Mouse (Mus musculus) gastrocnemius, postnatal 14 days (tissue): ENCODE measurements at regions not wholly inside any gene's neighbourhood (a gene's known extent, or its start where the extent isn't known, plus 50 kb on each side); places are given as distances from the start of the nearest gene placed in this dataset.

Experiments used
- DNase-seq: peaks from one replicate; pipeline ENCODE4 v3.0.0; 2021; ENCODE audit warnings: mixed read lengths
- intact Hi-C: fragments of 180-260 bp; cut with DNase I; formaldehyde crosslinking; loops from one replicate; pipeline ENCODE4 v1.15.1; 2025; ENCODE audit warnings: low total_unique reads

DNA sequence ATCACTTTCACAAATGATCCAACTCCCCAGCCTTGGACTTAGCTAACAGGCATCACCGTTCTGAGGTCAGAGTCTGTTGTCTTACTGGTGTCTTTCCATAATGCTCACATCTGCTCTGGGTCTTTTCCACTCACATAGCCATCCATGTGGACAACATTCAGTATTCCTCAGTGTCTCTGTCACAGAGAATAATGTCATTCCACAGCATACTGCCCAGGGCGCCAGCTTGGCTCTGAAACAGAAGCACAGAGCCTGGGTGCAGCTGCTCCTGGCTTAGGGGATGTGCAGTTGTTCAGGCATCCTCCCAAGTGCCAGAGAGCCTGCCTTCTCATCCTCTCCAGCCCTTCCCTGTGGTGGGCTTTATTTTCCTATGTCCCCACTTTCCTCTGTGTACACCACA lies 226.7 kb upstream of the Mki67 start:
- intact Hi-C loops, result no loop called here
- DNase-seq, result peak; percentile 33

DNA sequence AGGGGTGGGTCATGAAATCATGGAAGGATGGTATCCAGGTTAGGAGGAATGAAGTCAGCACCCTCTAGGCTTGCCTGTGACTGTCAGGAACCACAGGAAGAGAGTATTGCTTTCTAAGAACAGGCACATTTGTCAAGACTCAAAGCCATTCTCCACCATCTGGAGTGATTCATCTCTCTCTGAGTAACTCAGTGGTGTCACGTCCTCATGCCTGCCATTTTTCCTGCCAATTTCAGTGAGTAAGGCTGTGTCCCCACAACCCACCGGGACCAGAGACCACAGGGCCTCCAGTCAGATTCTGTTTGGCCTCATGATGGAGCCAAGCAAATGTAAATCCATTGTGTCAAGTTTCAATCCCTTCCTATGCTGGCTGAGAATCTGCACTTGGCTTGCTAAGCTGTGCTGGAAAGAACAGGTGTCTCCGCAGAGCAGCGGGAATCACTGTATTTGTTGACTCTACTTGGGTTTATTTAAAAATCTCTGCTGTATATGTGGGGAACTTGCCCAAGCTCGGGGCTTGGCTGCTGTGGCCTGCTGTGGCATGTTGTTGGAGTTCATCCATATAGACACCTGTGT lies 230.0 kb upstream of the Mki67 start:
- intact Hi-C loops, result no loop called here

GRCm38 (mm10) chr7:135961026-135961425 lies 244.9 kb upstream of the Mki67 start:
- DNase-seq, result peak; percentile 36
- intact Hi-C loops, result no loop called here

More for the DNA sequence above, 230.0 kb upstream of the Mki67 start:
- DNase-seq, result no peak

DNA sequence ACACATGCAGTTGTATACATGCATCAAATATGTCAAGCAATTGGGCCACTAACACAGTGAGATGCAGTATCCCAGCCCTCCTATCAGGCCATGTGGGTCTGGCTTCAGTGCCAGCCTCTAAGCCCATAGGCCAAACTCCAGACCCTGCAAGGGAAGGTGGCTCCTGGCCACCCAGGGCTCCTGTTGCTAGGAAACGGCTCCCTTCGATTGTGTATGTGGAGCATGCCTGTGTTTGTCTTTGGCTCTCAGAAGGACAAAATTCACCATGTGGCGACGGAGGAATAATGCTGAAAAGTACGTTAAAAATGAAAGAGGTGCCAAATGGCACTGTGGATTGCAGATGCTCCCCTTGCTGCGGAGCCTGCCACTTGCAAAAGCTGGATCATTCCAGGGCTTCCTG lies 249.4 kb upstream of the Mki67 start:
- intact Hi-C loops, result no loop called here
- DNase-seq, result no peak

- no peak for DNase-seq
- intact Hi-C loops, result no loop called here
Observed at GRCm38 (mm10) chr7:135966231-135966630, 250.1 kb upstream of the Mki67 start.

- intact Hi-C loops, result no loop called here
Observed at GRCm38 (mm10) chr7:135968638-135969037, 252.5 kb upstream of the Mki67 start.

GRCm38 (mm10) chr7:135986021-135986420 lies 269.9 kb upstream of the Mki67 start:
- intact Hi-C loops, result no loop called here
- no peak for DNase-seq

More at GRCm38 (mm10) chr7:135968638-135969037, 252.5 kb upstream of the Mki67 start:
- no peak for DNase-seq

GRCm38 (mm10) chr7:135990321-135990720 lies 274.2 kb upstream of the Mki67 start:
- intact Hi-C loops, result no loop called here
- no peak for DNase-seq

GRCm38 (mm10) chr7:135996896-135997295 lies 280.7 kb upstream of the Mki67 start:
- intact Hi-C loops, result no loop called here

GRCm38 (mm10) chr7:135997640-135998039 lies 281.5 kb upstream of the Mki67 start:
- intact Hi-C loops, result no loop called here
- DNase-seq, result no peak

More at GRCm38 (mm10) chr7:135996896-135997295, 280.7 kb upstream of the Mki67 start:
- peak; percentile 5 for DNase-seq

- DNase-seq, result no peak
- intact Hi-C loops, result no loop called here
Observed at GRCm38 (mm10) chr7:136002382-136002781, 286.2 kb upstream of the Mki67 start.

DNA sequence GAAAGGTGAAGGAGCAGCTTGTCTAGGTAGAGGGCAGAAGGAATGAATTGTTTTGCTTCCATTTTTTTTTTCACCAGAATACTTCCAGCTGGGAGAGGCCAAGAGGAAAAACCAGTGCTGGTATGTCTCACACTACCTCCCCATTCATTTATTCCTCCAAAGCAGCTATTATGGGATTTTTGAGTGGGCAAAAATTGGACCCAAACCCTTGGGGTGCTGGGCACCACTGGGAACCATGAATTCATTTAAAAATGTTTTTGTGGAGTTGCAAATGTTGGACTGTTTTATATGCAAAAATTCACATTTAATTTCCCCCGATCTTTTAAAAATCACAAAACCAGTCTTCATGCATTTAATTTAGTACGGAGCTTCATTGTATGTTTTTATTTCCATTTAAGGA lies 287.1 kb upstream of the Mki67 start:
- no peak for DNase-seq
- intact Hi-C loops, result no loop called here

GRCm38 (mm10) chr7:136007796-136008455 lies 291.8 kb upstream of the Mki67 start:
- intact Hi-C loops, result no loop called here

DNA sequence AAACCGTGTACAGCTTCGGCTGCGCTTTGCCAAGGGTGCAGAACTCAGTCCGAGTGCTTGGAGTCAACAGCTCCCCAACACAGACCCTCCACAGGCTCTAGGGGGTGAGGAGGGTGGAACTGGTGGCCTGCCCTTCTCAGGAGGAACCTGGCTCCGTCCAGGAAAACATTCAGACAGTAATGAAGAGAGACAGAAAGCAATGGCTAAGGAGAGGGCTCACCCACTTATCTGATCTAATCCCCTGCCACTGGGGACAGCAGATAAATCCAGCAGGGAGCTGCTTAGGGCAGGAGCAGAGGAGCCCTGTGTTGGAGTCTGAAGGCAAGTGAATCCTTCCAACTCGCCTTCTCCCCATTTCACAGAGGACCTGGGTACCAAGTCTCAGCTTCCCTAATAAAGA lies 292.3 kb upstream of the Mki67 start:
- DNase-seq, result no peak
- intact Hi-C loops, result no loop called here

More at GRCm38 (mm10) chr7:136007796-136008455, 291.8 kb upstream of the Mki67 start:
- DNase-seq, result no peak

DNA sequence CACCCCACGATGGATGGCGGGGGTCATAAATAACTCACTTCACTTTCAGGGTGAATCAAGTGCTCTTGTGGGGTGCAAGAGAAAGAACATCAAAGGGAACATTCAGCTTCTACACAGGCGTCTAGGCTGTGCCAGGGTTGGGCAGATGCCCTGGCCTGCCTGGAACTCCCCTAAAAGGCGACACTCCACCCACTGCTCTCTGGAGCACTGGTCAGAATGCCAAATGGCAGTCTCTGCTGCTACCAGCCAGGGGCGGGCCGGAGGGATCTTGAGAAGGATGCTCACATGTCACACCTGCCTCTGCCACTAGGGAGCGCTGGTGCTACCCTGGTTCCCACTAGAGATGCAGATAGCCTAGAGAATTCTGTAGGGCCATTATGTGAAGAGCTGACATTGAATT lies 293.9 kb upstream of the Mki67 start:
- intact Hi-C loops, result no loop called here
- DNase-seq, result peak; percentile 73

DNA sequence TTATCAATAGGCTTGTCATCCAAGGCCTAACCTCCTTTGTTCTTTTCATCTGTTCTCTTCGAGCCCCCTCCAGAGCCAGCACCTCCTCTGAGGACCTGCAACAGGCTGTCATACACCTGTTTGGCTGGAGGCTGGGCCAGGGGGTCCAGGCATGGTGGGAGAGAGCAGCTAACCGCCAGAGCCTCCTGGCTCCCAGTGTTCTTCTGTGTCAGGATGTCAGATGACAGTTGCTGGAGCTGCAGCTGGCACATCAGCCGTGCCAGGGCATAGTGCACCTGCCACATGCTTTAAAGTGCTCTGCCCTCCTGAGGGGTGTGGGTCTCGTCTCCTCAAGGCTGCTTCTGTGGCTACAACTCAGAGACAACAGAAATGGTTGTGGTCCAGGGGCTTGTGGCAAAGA lies 298.5 kb upstream of the Mki67 start:
- DNase-seq, result no peak
- intact Hi-C loops, result no loop called here

GRCm38 (mm10) chr7:136016918-136017317 lies 300.8 kb upstream of the Mki67 start:
- DNase-seq, result peak; percentile 11
- intact Hi-C loops, result no loop called here

- intact Hi-C loops, result no loop called here
- DNase-seq, result no peak
Observed at GRCm38 (mm10) chr7:136020577-136020976, 304.4 kb upstream of the Mki67 start.

DNA sequence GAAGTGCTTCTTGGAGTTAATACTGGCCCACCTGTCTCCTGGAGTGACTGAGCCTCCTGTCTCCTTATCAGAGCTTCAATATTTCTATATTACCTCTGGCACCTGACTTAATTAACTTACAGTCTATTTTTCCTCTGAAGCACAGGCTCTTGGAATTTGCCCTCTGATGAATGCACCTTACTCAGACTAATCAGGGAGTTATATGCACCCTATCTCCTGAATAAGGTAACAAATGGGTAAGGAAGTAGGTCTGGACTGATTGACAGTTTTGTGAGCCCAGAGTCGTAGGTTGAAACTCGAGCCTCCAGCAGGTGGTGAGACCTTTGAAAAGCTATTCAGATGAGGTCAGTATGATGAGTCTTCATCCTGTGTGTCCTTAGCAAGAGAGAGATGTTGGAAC lies 304.9 kb upstream of the Mki67 start:
- intact Hi-C loops, result no loop called here
- DNase-seq, result no peak

DNA sequence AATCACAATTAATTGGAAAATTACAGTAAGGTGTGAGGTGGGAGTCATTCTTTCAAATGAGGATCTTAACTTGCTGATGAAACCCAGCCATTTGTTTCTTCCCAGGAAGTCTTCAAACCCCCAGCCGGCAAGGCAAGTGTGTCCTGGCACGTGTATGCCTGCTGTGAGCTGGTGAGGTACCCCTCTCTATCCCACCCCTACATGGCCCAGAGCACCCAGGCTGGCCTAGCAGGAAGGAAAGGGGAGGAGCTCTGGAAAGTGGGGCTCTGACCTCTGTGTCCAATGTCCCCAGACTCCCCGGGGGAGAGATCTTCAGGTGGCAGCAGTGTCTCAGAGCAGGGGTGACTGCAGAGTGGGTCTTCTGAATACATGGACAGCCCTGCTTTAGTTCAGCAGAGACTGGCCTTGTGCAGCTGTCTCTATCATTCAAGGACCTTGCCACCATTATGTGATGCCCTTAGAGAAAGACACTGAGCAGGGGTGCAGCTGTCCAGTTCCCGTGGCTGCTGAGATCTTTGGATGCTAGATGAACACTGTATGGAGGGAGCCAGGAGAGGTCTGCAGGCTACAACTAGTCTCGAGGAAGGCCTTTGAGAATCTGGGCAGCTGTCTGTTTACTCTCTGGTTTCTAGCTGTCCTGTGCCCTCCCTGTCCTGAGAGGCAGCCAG lies 306.8 kb upstream of the Mki67 start:
- intact Hi-C loops, result no loop called here
- no peak for DNase-seq

- no peak for DNase-seq
- intact Hi-C loops, result no loop called here
Observed at GRCm38 (mm10) chr7:136026451-136026850, 310.3 kb upstream of the Mki67 start.
